Mouse (Mus musculus) gastrocnemius, postnatal 4 days (tissue): Measurements from ENCODE around the gene Ankrd55. TPM values are rescaled to one million over a fixed set of nuclear protein-coding genes. Genes with fewer than 3 reads are reported as not detected.

Experiments used
- total RNA-seq, 2 experiments: library from RNA; stranded (reverse); gene quantifications; 2 replicates each; pipeline ENCODE4 v1.2.3; 2021

The Ankrd55 gene
- total RNA-seq, 2 experiments from 2014 or later: 0.10 to 0.44 TPM

Other genes starting within 250 kb of the Ankrd55 start
- 100 to 1,000 TPM; 177 to 178 TPM for gene Il6st, start 175.6 kb downstream of the Ankrd55 start, total RNA-seq